Mouse (Mus musculus) Patski (cell line): Measurements from ENCODE around the gene Ldb1. TPM values are rescaled to one million over a fixed set of nuclear protein-coding genes. Genes with fewer than 3 reads are reported as not detected.

Source experiments
- ATAC-seq: fragments of 100-300 bp; one replicate; pipeline ENCODE4 v1.8.0; 2021
- CTCF ChIA-PET: fragments of 350-600 bp; sonication (Branson Sonifier 250); formaldehyde crosslinking; loops from one replicate; lab custom pipeline; 2022; ENCODE audit warnings: inconsistent platforms; lab: Charles Lee
- POLR2A ChIA-PET: fragments of 350-600 bp; sonication (Branson Sonifier 250); formaldehyde crosslinking; loops from one replicate; lab custom pipeline; 2022; ENCODE audit warnings: antibody characterized with exemption, inconsistent platforms; lab: Charles Lee
- DNase-seq: peaks from one replicate; pipeline ENCODE4 v3.0.0-alpha.2; 2011; ENCODE audit warnings: low read depth, low spot score
- H3K27me3 ChIP-seq: fragments of 371-371 bp; one replicate; pipeline ENCODE4 v1.5.1; 2021
- CTCF ChIP-seq: fragments of 100-300 bp; IDR thresholded peaks from one replicate; pipeline ENCODE4 v1.5.1; 2021
- in situ Hi-C: fragments of 300-500 bp; cut with MboI; formaldehyde crosslinking; loops from 3 replicates; pipeline ENCODE4 v1.11.1; 2018; ENCODE audit warnings: low pct_unique_long_range_greater_than_20kb, mixed read lengths
- polyA plus RNA-seq: library from polyadenylated mRNA; unstranded; gene quantifications from one replicate; pipeline ENCODE4 v1.2.3, GENCODE M21; 2021

The Ldb1 gene
- polyA plus RNA-seq, 1 experiment from 2014 or later = 169 TPM

DNA sequence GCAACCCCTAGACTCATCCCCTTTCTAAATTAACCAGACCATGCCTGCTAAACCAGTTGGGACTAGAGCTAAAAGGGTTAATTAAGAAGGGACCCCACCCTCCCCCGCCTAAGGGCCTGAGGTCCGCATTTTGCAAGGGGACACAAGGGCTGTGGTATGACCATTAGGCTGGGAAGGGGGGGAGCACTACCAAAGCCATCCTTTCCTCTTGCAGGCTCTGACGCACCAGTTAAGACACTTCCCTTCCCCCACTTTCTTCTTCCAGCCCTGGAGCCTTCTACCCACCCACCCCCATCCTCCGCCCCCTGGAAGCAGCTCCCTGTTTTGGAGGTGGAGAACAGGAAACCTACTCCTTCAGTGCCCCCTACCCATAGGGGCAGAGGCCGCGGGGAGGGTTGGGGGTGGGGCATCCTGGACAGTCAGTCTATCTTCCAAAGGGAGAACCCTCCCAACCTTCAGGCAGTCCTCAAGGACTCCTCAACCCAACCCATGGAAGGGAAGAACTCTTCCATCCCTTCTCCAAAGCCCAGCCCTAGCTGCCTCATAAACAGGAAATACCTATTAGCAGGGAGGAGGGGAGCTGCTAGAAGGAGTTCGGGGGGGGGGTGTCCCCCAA, 790 bp upstream of the Ldb1 start:
- CTCF ChIA-PET = interaction anchor here (1.0 to 1.2 kb wide), 2 partner anchors 10 to 40 kb away, joined by 5 read pairs; no protein-coding TSS in a partner anchor
- DNase-seq (no peak), ATAC-seq (peak; percentile 42)
- in situ Hi-C loops = no loop called here
- no peak for TF ChIP-seq CTCF
- no peaks in the 10 kb centered on the region for H3K27me3 ChIP-seq
- POLR2A ChIA-PET = interaction anchor here (0.8 to 1.8 kb wide), 5 partner anchors 9 to 54 kb away, joined by 3 to 7 read pairs (median 4); no protein-coding TSS in a partner anchor

DNA sequence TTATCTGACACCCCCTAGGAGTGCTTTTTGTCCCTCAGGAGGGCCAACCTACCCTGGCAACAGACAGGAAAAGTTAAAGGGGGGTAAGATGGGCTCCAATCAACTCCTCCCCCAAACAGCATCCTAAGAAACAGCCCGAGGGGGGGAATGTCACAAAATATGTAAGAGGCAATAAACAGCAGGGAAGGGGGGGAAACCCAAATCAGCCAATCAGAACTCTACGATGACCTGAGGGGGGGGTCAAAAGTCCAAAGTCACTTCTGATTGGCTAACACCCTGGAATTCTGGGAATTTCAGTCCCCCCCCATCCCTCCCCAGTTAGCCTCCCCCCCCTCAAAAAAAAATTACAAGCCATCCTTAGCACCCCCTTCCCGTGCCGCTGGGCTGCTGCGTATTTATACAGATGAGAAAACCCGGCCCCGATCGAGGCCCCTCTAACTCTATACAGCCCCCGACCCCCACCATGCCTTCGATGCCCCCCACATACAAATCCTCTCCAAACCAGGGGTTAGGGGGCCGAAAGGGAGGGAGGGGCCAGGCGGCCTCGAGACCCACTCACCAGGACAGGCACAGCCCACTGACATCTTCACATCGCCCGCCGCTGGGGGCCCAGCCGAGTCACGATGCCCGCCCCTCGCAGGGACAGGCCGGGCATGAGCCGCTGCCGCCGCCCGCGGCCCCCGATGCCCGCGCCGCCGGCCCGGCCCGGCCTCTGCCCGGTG, 582 bp downstream of the Ldb1 start, which contains the start of gene Pprc1:
Gene Pprc1 (plus strand): TSS at position 616 of the 722 bp plus-strand sequence.
- no peak for TF ChIP-seq CTCF
- DNase-seq = no peak
- POLR2A ChIA-PET = interaction anchor here (1.5 to 1.8 kb wide), 2 partner anchors 7 to 13 kb away, joined by 5 to 7 read pairs; no protein-coding TSS in a partner anchor
- no peaks in the 10 kb centered on the region for H3K27me3 ChIP-seq
- no peak for ATAC-seq
- CTCF ChIA-PET = no interaction called here
- in situ Hi-C loops = no loop called here

DNA sequence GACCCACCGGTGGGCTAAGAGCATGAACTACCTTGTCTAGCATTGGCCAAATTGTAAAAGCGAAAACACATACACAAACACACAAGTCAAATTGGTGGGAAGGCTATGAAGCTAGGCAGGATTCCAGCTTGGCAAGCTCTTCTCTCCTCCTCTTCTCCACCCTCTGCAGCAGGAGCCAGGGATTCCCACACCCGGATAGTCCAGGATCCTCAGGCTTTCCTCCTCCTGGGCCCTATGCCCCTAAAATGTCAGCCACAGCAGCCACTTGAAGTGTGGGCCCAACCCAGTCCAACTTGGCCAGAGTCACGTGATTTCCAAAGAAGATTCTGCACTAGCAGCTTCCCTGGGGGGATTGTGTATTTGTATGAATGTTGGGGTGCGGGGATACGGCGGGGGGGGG, 1.6 kb downstream of the Ldb1 start:
- ChIA-PET POLR2A (interaction anchor here (0.6 to 1.2 kb wide), 3 partner anchors 11 to 258 kb away, joined by 3 read pairs; no protein-coding TSS in a partner anchor), CTCF (no interaction called here)
- no peak for DNase-seq
- no peak for ATAC-seq
- H3K27me3 ChIP-seq = no peaks in the 10 kb centered on the region
- in situ Hi-C loops = no loop called here
- no peak for TF ChIP-seq CTCF

- no peaks in the 10 kb centered on the region for H3K27me3 ChIP-seq
- in situ Hi-C loops = no loop called here
- no peak for TF ChIP-seq CTCF
- ChIA-PET POLR2A (interaction anchor here (0.5 to 1.2 kb wide), 2 partner anchors 40 to 73 kb away, joined by 3 to 4 read pairs; no protein-coding TSS in a partner anchor), CTCF (no interaction called here)
- DNase-seq = no peak
- no peak for ATAC-seq
These were observed 2.5 kb downstream of the Ldb1 start for GRCm38 (mm10) chr19:46042476-46043011.

DNA sequence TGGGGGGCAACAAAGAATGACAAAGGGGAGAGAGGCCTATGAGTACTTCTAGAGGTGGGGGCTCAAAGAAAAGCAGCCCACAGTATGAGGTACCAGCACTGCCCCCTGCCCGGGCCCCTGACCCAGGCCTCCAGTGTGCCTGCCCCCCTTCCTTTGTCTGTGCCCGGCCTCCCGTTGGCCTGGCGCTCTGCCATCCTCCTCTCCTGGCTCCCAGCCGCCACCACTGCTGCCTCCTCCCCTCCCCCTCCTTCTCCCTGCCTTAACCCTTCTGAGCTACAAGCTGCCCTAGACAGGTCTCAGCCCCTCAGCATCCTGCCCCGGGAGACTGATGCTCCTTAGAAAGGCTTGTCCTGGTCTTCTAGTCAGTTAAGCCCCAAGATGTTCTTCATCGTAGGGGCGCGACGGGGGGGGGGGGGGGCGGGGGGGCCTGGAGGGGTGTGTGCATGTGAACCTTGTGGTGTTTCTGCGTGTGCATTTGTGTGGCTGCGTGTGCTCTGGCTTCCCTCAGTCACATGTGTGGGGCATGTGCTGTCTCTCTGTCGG, 3.0 kb downstream of the Ldb1 start:
- in situ Hi-C loops = no loop called here
- ChIA-PET CTCF (no interaction called here), POLR2A (no interaction called here)
- DNase-seq (no peak), ATAC-seq (no peak)
- no peaks in the 10 kb centered on the region for H3K27me3 ChIP-seq
- no peak for TF ChIP-seq CTCF

GRCm38 (mm10) chr19:46041299-46041932, 3.6 kb downstream of the Ldb1 start:
- POLR2A ChIA-PET = no interaction called here
- TF ChIP-seq CTCF = no peak
- CTCF ChIA-PET = no interaction called here
- ATAC-seq (no peak), DNase-seq (no peak)
- no peaks in the 10 kb centered on the region for H3K27me3 ChIP-seq
- in situ Hi-C loops = no loop called here

- DNase-seq = no peak
- ATAC-seq = no peak
- TF ChIP-seq CTCF = no peak
These were observed 4.7 kb downstream of the Ldb1 start for GRCm38 (mm10) chr19:46040149-46040902.

GRCm38 (mm10) chr19:46039478-46039877, 5.5 kb downstream of the Ldb1 start:
- no peaks in the 10 kb centered on the region for H3K27me3 ChIP-seq
- DNase-seq (no peak), ATAC-seq (peak; percentile 74)
- ChIA-PET CTCF (interaction anchor here (1.0 to 1.8 kb wide), 3 partner anchors 10 to 25 kb away, joined by 3 to 5 read pairs (median 4); no protein-coding TSS in a partner anchor), POLR2A (interaction anchor here (1.0 to 1.1 kb wide), 3 partner anchors 17 to 37 kb away, joined by 3 to 4 read pairs (median 3); partner anchors contain the start of genes Hps6 and Nolc1)
- in situ Hi-C loops = no loop called here
- no peak for TF ChIP-seq CTCF

More at GRCm38 (mm10) chr19:46040149-46040902, 4.7 kb downstream of the Ldb1 start:
- POLR2A ChIA-PET = interaction anchor here (1.0 kb wide), 1 partner anchor 36 kb away, joined by 4 read pairs; the partner anchor contains the start of gene Nolc1
- CTCF ChIA-PET = interaction anchor here (1.3 to 1.8 kb wide), 2 partner anchors 11 to 13 kb away, joined by 4 to 5 read pairs; no protein-coding TSS in a partner anchor
- in situ Hi-C loops = no loop called here
- H3K27me3 ChIP-seq = no peaks in the 10 kb centered on the region

DNA sequence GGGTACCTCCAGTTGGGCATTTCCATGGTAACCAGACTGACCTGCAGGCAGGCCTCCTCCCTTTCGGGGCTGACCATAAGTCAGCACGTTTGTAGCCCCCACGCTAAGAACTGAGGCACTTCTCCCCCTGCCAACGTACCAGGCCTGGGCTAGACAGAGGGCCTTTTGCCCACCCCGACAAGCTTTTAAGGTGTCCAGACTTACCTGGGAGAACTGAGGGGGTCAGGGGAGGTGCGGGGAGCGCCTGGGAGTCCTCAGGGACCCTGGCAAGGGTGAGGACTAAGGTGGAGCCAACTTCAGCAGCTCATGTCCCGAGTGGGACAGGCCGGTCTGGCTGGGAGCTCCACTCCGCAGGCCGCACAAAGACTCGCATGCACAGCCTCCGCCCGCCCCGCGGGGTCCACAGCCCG, 6.2 kb downstream of the Ldb1 start:
- DNase-seq = no peak
- no peak for TF ChIP-seq CTCF
- H3K27me3 ChIP-seq = no peaks in the 10 kb centered on the region
- ATAC-seq = no peak
- in situ Hi-C loops = no loop called here
- ChIA-PET CTCF (interaction anchor here (1.0 to 1.8 kb wide), 4 partner anchors 9 to 24 kb away, joined by 3 to 5 read pairs (median 4); no protein-coding TSS in a partner anchor), POLR2A (interaction anchor here (1.0 to 1.5 kb wide), 5 partner anchors 12 to 37 kb away, joined by 3 to 4 read pairs (median 3); partner anchors contain the start of genes Hps6 and Nolc1)
